Mouse (Mus musculus) intestine, embryonic 16.5 days (tissue): Measurements from ENCODE around the gene Syne1. TPM values are rescaled to one million over a fixed set of nuclear protein-coding genes. Genes with fewer than 3 reads are reported as not detected.
A peak's percentile ranks its signal among the peaks of the same experiment; 100 is the strongest.

Experiments used
- ATAC-seq: fragments of 200-750 bp; cut with Nextera tagmentation; 2 replicates; pipeline ENCODE4 v1.8.0; 2017; ENCODE audit warnings: moderate TSS enrichment, moderate library complexity
- H3K27ac ChIP-seq: fragments of 300-500 bp; sonication (generic); 2 replicates; pipeline ENCODE4 v1.5.1; 2014; ENCODE audit warnings: mild to moderate bottlenecking, low read length
- H3K27me3 ChIP-seq: fragments of 300-500 bp; sonication (generic); replicated peaks from 2 replicates; pipeline ENCODE4 v1.6.1; 2014; ENCODE audit warnings: low read length, control low read depth, mixed read lengths; ENCODE audit not compliant: control insufficient read depth, insufficient read depth
- H3K36me3 ChIP-seq: fragments of 300-500 bp; sonication (generic); 2 replicates; pipeline ENCODE4 v1.6.1; 2014; ENCODE audit warnings: low read length, control low read depth; ENCODE audit not compliant: control insufficient read depth, insufficient read depth
- H3K4me1 ChIP-seq: fragments of 300-500 bp; sonication (generic); 2 replicates; pipeline ENCODE4 v1.6.1; 2014; ENCODE audit warnings: low read length, control low read depth, mixed read lengths; ENCODE audit not compliant: control insufficient read depth, insufficient read depth
- H3K4me2 ChIP-seq: fragments of 300-500 bp; sonication (generic); 2 replicates; pipeline ENCODE4 v1.6.1; 2014; ENCODE audit warnings: low read depth, low read length, control low read depth
- H3K4me3 ChIP-seq: fragments of 300-500 bp; sonication (generic); 2 replicates; pipeline ENCODE4 v1.5.1; 2014; ENCODE audit warnings: mild to moderate bottlenecking, low read length
- H3K9ac ChIP-seq: fragments of 300-500 bp; sonication (generic); 2 replicates; pipeline ENCODE4 v1.6.1; 2014; ENCODE audit warnings: low read depth, low read length
- H3K9me3 ChIP-seq: fragments of 300-500 bp; sonication (generic); 2 replicates; pipeline ENCODE4 v1.6.1; 2016; ENCODE audit warnings: low read length, control low read depth; ENCODE audit not compliant: control insufficient read depth
- WGBS: fragments of 180-500 bp; shearing (Covaris S2); extraction: QIAGEN DNeasy Blood & Tissue Kit; methylation state at CpG from one replicate; pipeline ENCODE4 v1.1.7; 2014; 5-methylcytosine and 5-hydroxymethylcytosine counted together
- polyA plus RNA-seq: library from polyadenylated mRNA; unstranded; fragments of >200 nt; fragmentation: Nextera tagmentation; extraction: Ambion mirVana; gene quantifications from 2 replicates; pipeline ENCODE4 v1.2.1, GENCODE M21; 2015

Syne1 gene
- polyA plus RNA-seq, 1 experiment from 2014 or later: 4.7 TPM

GRCm38 (mm10) chr10:5309398-5309797 is 241.9 kb downstream of the Syne1 start:
- H3K4me3 ChIP-seq: no peak overlapping the region

GRCm38 (mm10) chr10:5305555-5305954 is 245.7 kb downstream of the Syne1 start:
- Histone ChIP-seq H3K4me3 (no peak overlapping the region), H3K27me3 (no peaks in the 10 kb centered on the region), H3K4me1 (peaks cover 5% of the 10 kb centered on the region; the same call in 1 of the 2 replicates), H3K9me3 (no peaks in the 10 kb centered on the region), H3K27ac (peak overlapping the region; percentile 63), H3K9ac (no peak overlapping the region), H3K4me2 (no peak overlapping the region), H3K36me3 (no peaks in the 10 kb centered on the region)
- 34% methylated on average over 6 of the region's 6 CpGs for WGBS
- ATAC-seq: peak; percentile 72; the same call in 1 of the 2 replicates

More at GRCm38 (mm10) chr10:5309398-5309797, 241.9 kb downstream of the Syne1 start:
- Histone ChIP-seq H3K4me1 (peaks cover 6% of the 10 kb centered on the region; the same call in 1 of the 2 replicates), H3K27ac (peak overlapping the region; percentile 79), H3K27me3 (no peaks in the 10 kb centered on the region), H3K9me3 (no peaks in the 10 kb centered on the region), H3K9ac (no peak overlapping the region), H3K4me2 (no peak overlapping the region), H3K36me3 (no peaks in the 10 kb centered on the region)
- ATAC-seq: 0 out of 2 replicates have a peak, but pooled peaks have one; percentile 51
- 38% methylated on average over 10 of the region's 10 CpGs for WGBS

- peak; percentile 78 for ATAC-seq
- H3K4me1 ChIP-seq: peaks cover 3% of the 10 kb centered on the region; the same call in 1 of the 2 replicates
- H3K27ac ChIP-seq: peak overlapping the region; percentile 65
- H3K36me3 ChIP-seq: no peaks in the 10 kb centered on the region
- WGBS: 26% methylated on average over 7 of the region's 7 CpGs
- no peak overlapping the region for H3K9ac ChIP-seq
- H3K4me2 ChIP-seq: no peak overlapping the region
- H3K4me3 ChIP-seq: no peak overlapping the region
- no peaks in the 10 kb centered on the region for H3K9me3 ChIP-seq
- no peaks in the 10 kb centered on the region for H3K27me3 ChIP-seq
Observed at GRCm38 (mm10) chr10:5295291-5295891, 255.9 kb downstream of the Syne1 start.

GRCm38 (mm10) chr10:5289575-5289909 is 261.7 kb downstream of the Syne1 start:
- Histone ChIP-seq H3K36me3 (no peaks in the 10 kb centered on the region), H3K4me1 (peaks cover 4% of the 10 kb centered on the region), H3K4me2 (peak overlapping the region; percentile 37), H3K27ac (peak overlapping the region; percentile 93), H3K9me3 (no peaks in the 10 kb centered on the region), H3K4me3 (peak overlapping the region; percentile 44), H3K9ac (peak overlapping the region; percentile 64), H3K27me3 (no peaks in the 10 kb centered on the region)
- 46% methylated on average over 5 of the region's 5 CpGs for WGBS
- peak; percentile 67; the same call in 1 of the 2 replicates for ATAC-seq

GRCm38 (mm10) chr10:5288716-5289574 is 262.3 kb downstream of the Syne1 start:
- H3K36me3 ChIP-seq: no peaks in the 10 kb centered on the region
- ATAC-seq: peak; percentile 91
- H3K9ac ChIP-seq: peak overlapping the region; percentile 64

GRCm38 (mm10) chr10:5288262-5288661 is 263.0 kb downstream of the Syne1 start:
- Histone ChIP-seq H3K9me3 (no peaks in the 10 kb centered on the region), H3K4me2 (peak overlapping the region; percentile 37), H3K27ac (peak overlapping the region; percentile 93), H3K36me3 (no peaks in the 10 kb centered on the region), H3K4me3 (peak overlapping the region; percentile 44), H3K4me1 (peaks cover 4% of the 10 kb centered on the region), H3K27me3 (no peaks in the 10 kb centered on the region), H3K9ac (no peak overlapping the region)
- peak; percentile 54 for ATAC-seq
- WGBS: 39% methylated on average over 6 of the region's 6 CpGs

More at GRCm38 (mm10) chr10:5288716-5289574, 262.3 kb downstream of the Syne1 start:
- WGBS: 27% methylated on average over 19 of the region's 19 CpGs
- Histone ChIP-seq H3K27me3 (no peaks in the 10 kb centered on the region), H3K4me3 (peak overlapping the region; percentile 44), H3K27ac (peak overlapping the region; percentile 93), H3K4me2 (peak overlapping the region; percentile 37), H3K4me1 (peaks cover 4% of the 10 kb centered on the region), H3K9me3 (no peaks in the 10 kb centered on the region)

GRCm38 (mm10) chr10:5275769-5276168 is 275.5 kb downstream of the Syne1 start:
- H3K9ac ChIP-seq: no peak overlapping the region
- H3K4me3 ChIP-seq: no peak overlapping the region
- H3K27me3 ChIP-seq: no peaks in the 10 kb centered on the region
- no peak for ATAC-seq
- H3K9me3 ChIP-seq: no peaks in the 10 kb centered on the region
- WGBS: 83% methylated on average over 5 of the region's 5 CpGs
- H3K4me1 ChIP-seq: no peaks in the 10 kb centered on the region
- no peak overlapping the region for H3K27ac ChIP-seq
- H3K36me3 ChIP-seq: no peaks in the 10 kb centered on the region
- H3K4me2 ChIP-seq: no peak overlapping the region

GRCm38 (mm10) chr10:5270641-5271040 is 280.6 kb downstream of the Syne1 start:
- no peaks in the 10 kb centered on the region for H3K4me1 ChIP-seq
- H3K27me3 ChIP-seq: no peaks in the 10 kb centered on the region
- H3K27ac ChIP-seq: no peak overlapping the region
- no peak overlapping the region for H3K9ac ChIP-seq
- no peak overlapping the region for H3K4me2 ChIP-seq
- H3K4me3 ChIP-seq: no peak overlapping the region
- ATAC-seq: no peak
- WGBS: 93% methylated on average over 2 of the region's 2 CpGs
- no peaks in the 10 kb centered on the region for H3K36me3 ChIP-seq
- H3K9me3 ChIP-seq: no peaks in the 10 kb centered on the region

- H3K4me3 ChIP-seq: no peak overlapping the region
- H3K27ac ChIP-seq: no peak overlapping the region
- H3K27me3 ChIP-seq: no peaks in the 10 kb centered on the region
- WGBS: 61% methylated on average over 10 of the region's 10 CpGs
- H3K36me3 ChIP-seq: no peaks in the 10 kb centered on the region
- H3K4me2 ChIP-seq: no peak overlapping the region
- ATAC-seq: no peak
- no peaks in the 10 kb centered on the region for H3K9me3 ChIP-seq
- H3K9ac ChIP-seq: no peak overlapping the region
- H3K4me1 ChIP-seq: no peaks in the 10 kb centered on the region
Observed at GRCm38 (mm10) chr10:5264418-5264817, 286.9 kb downstream of the Syne1 start.
